Comparison of ENCODE assay signal across 10 mouse cellular contexts in the genomic region with DNA sequence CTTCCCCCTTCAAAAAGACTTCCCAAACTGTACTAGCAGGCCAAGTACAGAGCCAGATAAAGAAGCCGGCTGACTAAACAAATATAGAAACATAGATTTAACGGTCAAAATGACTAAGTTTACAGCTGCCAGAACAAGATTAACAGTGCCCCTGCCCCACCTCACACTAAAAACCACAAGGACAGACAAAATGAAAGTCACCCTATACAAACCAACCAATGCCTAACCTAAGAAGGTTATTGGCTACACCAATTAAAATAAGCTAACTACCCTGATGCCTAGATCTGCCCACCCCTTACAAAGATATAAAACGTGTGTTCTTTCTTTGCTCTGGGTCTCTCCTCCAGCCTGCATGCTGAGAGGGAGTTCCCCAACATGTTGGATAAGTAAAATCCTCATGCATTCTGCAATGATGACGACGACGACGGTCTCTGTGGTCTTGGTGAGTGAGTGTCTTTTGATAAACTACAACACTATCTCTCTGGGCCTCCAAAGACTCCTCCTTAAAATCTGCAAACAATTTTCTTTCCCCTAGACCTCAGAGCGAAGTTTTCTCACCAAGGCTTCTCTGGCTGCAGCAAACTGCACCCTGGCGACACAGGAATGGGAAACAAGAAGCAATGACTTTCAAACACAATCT.
"Had no signal": no experiment of that assay in that cellular context is flagged by ENCODE, and none has a peak within 500 bp of the region (broad histone marks: within the 10 kb centered on the region; RNA-seq: fewer than 3 reads in every experiment).

No protein-coding gene starts in this region.

- H3K4me3 ChIP-seq: limb, embryonic 10.5 days; lung, embryonic 15.5 days; midbrain, embryonic 13.5 days had no signal

- DNase-seq: kidney, adult 11 months; kidney, adult 9 months; kidney, postnatal 14 days; lung, postnatal 14 days; right cerebral cortex, postnatal 25 days; thymus, postnatal 36 days had no signal

- H3K27me3 ChIP-seq: lung, embryonic 15.5 days; midbrain, embryonic 13.5 days had no signal

- H3K27ac ChIP-seq: limb, embryonic 10.5 days; lung, embryonic 15.5 days; macrophage; midbrain, embryonic 13.5 days had no signal

- ATAC-seq: midbrain, embryonic 13.5 days had no signal

- H3K36me3 ChIP-seq: limb, embryonic 10.5 days; lung, embryonic 15.5 days; midbrain, embryonic 13.5 days had no signal

- H3K4me2 ChIP-seq: lung, embryonic 15.5 days; midbrain, embryonic 13.5 days had no signal

- H3K9ac ChIP-seq: lung, embryonic 15.5 days; midbrain, embryonic 13.5 days had no signal

- H3K4me1 ChIP-seq: limb, embryonic 10.5 days had no signal

- H3K9me3 ChIP-seq: limb, embryonic 10.5 days; lung, embryonic 15.5 days; midbrain, embryonic 13.5 days had no signal
